Mouse (Mus musculus) MEL (cell line): ENCODE results near the gene Gm813.

Experiments
- CHD1 ChIP-seq: IDR thresholded peaks from 2 replicates; pipeline ENCODE4 v1.6.1; 2012; ENCODE audit warnings: low read depth, mild to moderate bottlenecking, inconsistent platforms, low read length, improper control_type of control experiment
- CHD2 ChIP-seq: IDR thresholded peaks from 2 replicates; pipeline ENCODE4 v1.6.1; 2011; ENCODE audit warnings: low read length, improper control_type of control experiment
- ETS1 ChIP-seq: IDR thresholded peaks from 2 replicates; pipeline ENCODE4 v1.6.1; 2012; ENCODE audit warnings: low read depth, mild to moderate bottlenecking, inconsistent platforms, low read length, improper control_type of control experiment, moderate library complexity
- HCFC1 ChIP-seq: IDR thresholded peaks from 2 replicates; pipeline ENCODE4 v1.6.1; 2012; ENCODE audit warnings: low read depth, mild to moderate bottlenecking, inconsistent platforms, low read length, improper control_type of control experiment, moderate library complexity
- POLR2A ChIP-seq, 2 experiments: IDR thresholded peaks; 2 replicates each; pipeline ENCODE4 v1.6.1; 2011 to 2012; ENCODE audit warnings: low read length in 2 of 2, mild to moderate bottlenecking in 2 of 2, control low read depth in 1 of 2, improper control_type of control experiment in 1 of 2, low read depth in 1 of 2, moderate library complexity in 1 of 2; ENCODE audit not compliant: control insufficient read depth in 1 of 2, insufficient read depth in 1 of 2, poor library complexity in 1 of 2
- POLR2AphosphoS5 ChIP-seq: IDR thresholded peaks from 2 replicates; pipeline ENCODE4 v1.6.1; 2012; ENCODE audit warnings: low read depth, borderline replicate concordance, mild to moderate bottlenecking, inconsistent platforms, low read length, moderate library complexity, mixed read lengths
- RCOR1 ChIP-seq: IDR thresholded peaks from 2 replicates; pipeline ENCODE4 v1.6.1; 2012; ENCODE audit warnings: low read depth, mild to moderate bottlenecking, inconsistent platforms, low read length, improper control_type of control experiment
- TCF12 ChIP-seq: IDR thresholded peaks from 2 replicates; pipeline ENCODE4 v1.6.1; 2014; ENCODE audit warnings: low read depth, mild to moderate bottlenecking, inconsistent platforms, low read length, improper control_type of control experiment, moderate library complexity
- USF2 ChIP-seq, 2 experiments: IDR thresholded peaks; 2 replicates each; pipeline ENCODE4 v1.6.1; 2011 to 2012; ENCODE audit warnings: improper control_type of control experiment in 2 of 2, low read length in 2 of 2, borderline replicate concordance in 1 of 2, inconsistent platforms in 1 of 2, low read depth in 1 of 2, mild to moderate bottlenecking in 1 of 2; ENCODE audit not compliant: insufficient read depth in 1 of 2

GRCm38 (mm10) chr16:58635866-58636265, 19.1 kb upstream of the Gm813 start:
- TF ChIP-seq CHD2: no peak
- no peak for TF ChIP-seq HCFC1
- no peak for TF ChIP-seq TCF12
- TF ChIP-seq CHD1: no peak
- no peak for TF ChIP-seq USF2 (IDR thresholded peaks at IDR 0.05; ENCODE audit: borderline replicate concordance in 1 of 2, insufficient read depth in 1 of 2, low read depth in 1 of 2, low read length in 2 of 2)
- TF ChIP-seq ETS1: no peak
- TF ChIP-seq POLR2AphosphoS5: no peak
- no peak for TF ChIP-seq POLR2A (IDR thresholded peaks at IDR 0.05; ENCODE audit: control insufficient read depth in 1 of 2, insufficient read depth in 1 of 2, low read depth in 1 of 2, low read length in 2 of 2, poor library complexity in 1 of 2)
- no peak for TF ChIP-seq RCOR1
